Mouse (Mus musculus): ENCODE measurements at regions not wholly inside any gene's neighbourhood (a gene's known extent, or its start where the extent isn't known, plus 50 kb on each side); places are given as distances from the start of the nearest gene placed in this dataset.

- no peak overlapping the region for H3K27ac ChIP-seq (ENCODE audit: control insufficient read depth, low read depth, low read length)
- H3K4me3 ChIP-seq (ENCODE audit: control insufficient read depth in 1 of 2, insufficient read depth in 1 of 2, low read depth in 2 of 2, low read length in 2 of 2): no peak overlapping the region
- no peak for TF ChIP-seq SMC3 (IDR thresholded peaks at IDR 0.05; ENCODE audit: low read depth, low read length)
- no peak for TF ChIP-seq MAFK (IDR thresholded peaks at IDR 0.05; ENCODE audit: borderline replicate concordance, low read depth, low read length)
- no peak for TF ChIP-seq MYB (IDR thresholded peaks at IDR 0.05; ENCODE audit: low read depth, low read length)
- TF ChIP-seq ZNF384 (IDR thresholded peaks at IDR 0.05; ENCODE audit: low read depth, low read length): no peak
- no peak for TF ChIP-seq GABPA (IDR thresholded peaks at IDR 0.05; ENCODE audit: low read depth, low read length)
- H3K36me3 ChIP-seq (ENCODE audit: control insufficient read depth in 1 of 2, insufficient read depth in 2 of 2, low read length in 2 of 2): no peaks in the 10 kb centered on the region
- H3K9ac ChIP-seq (ENCODE audit: control insufficient read depth, low read depth, low read length, poor library complexity, severe bottlenecking): no peak overlapping the region
- H3K9me3 ChIP-seq (replicated peaks; ENCODE audit: insufficient read depth, low read length): no peaks in the 10 kb centered on the region
- no peaks in the 10 kb centered on the region for H3K4me1 ChIP-seq (ENCODE audit: control insufficient read depth in 1 of 2, insufficient read depth in 2 of 2, low read length in 2 of 2)
- no peaks in the 10 kb centered on the region for H3K27me3 ChIP-seq (ENCODE audit: control insufficient read depth in 1 of 2, insufficient read depth in 2 of 2, low read length in 2 of 2)
- H3K79me2 ChIP-seq (ENCODE audit: control insufficient read depth, insufficient read depth, low read length, poor library complexity): no peaks in the 10 kb centered on the region
- no peak for DNase-seq (ENCODE audit: low read depth, low spot score)
Measured at GRCm38 (mm10) chr3:45981851-45982250, 466.2 kb downstream of the Pabpc4l start.

GRCm38 (mm10) chr3:45968655-45969054, 479.4 kb downstream of the Pabpc4l start:
- Histone ChIP-seq H3K27ac (ENCODE audit: control insufficient read depth, low read depth, low read length) (no peak overlapping the region), H3K9ac (ENCODE audit: control insufficient read depth, low read depth, low read length, poor library complexity, severe bottlenecking) (no peak overlapping the region), H3K79me2 (ENCODE audit: control insufficient read depth, insufficient read depth, low read length, poor library complexity) (no peaks in the 10 kb centered on the region), H3K36me3 (ENCODE audit: control insufficient read depth in 1 of 2, insufficient read depth in 2 of 2, low read length in 2 of 2) (no peaks in the 10 kb centered on the region), H3K4me3 (ENCODE audit: control insufficient read depth in 1 of 2, insufficient read depth in 1 of 2, low read depth in 2 of 2, low read length in 2 of 2) (no peak overlapping the region), H3K27me3 (ENCODE audit: control insufficient read depth in 1 of 2, insufficient read depth in 2 of 2, low read length in 2 of 2) (no peaks in the 10 kb centered on the region), H3K4me1 (ENCODE audit: control insufficient read depth in 1 of 2, insufficient read depth in 2 of 2, low read length in 2 of 2) (no peaks in the 10 kb centered on the region), H3K9me3 (replicated peaks; ENCODE audit: insufficient read depth, low read length) (no peaks in the 10 kb centered on the region)
- TF ChIP-seq EP300 (IDR thresholded peaks at IDR 0.05; ENCODE audit: low read depth in 1 of 2, low read length in 2 of 2) (no peak), HCFC1 (IDR thresholded peaks at IDR 0.05; ENCODE audit: low read depth, low read length) (no peak), ETS1 (IDR thresholded peaks at IDR 0.05; ENCODE audit: low read depth, low read length) (no peak), NELFE (IDR thresholded peaks at IDR 0.05; ENCODE audit: low read depth, low read length) (no peak), SIN3A (IDR thresholded peaks at IDR 0.05; ENCODE audit: low read length) (no peak), CTCF (IDR thresholded peaks at IDR 0.05 in 2 of 3, conservative IDR thresholded peaks at IDR 0.05 in 1 of 3; ENCODE audit: control insufficient read depth in 1 of 3, insufficient read depth in 1 of 3, low read depth in 2 of 3, low read length in 3 of 3, poor library complexity in 1 of 3, severe bottlenecking in 1 of 3) (no peak), MXI1 (IDR thresholded peaks at IDR 0.05; ENCODE audit: low read depth, low read length) (no peak), POLR2A (IDR thresholded peaks at IDR 0.05; ENCODE audit: control insufficient read depth in 1 of 2, insufficient read depth in 1 of 2, low read depth in 1 of 2, low read length in 2 of 2, poor library complexity in 1 of 2) (no peak), POLR2AphosphoS5 (IDR thresholded peaks at IDR 0.05; ENCODE audit: borderline replicate concordance, low read depth, low read length) (no peak), ELF1 (IDR thresholded peaks at IDR 0.05; ENCODE audit: low read depth, low read length) (no peak), TAL1 (IDR thresholded peaks at IDR 0.05; ENCODE audit: low read length) (no peak), ZMIZ1 (IDR thresholded peaks at IDR 0.05; ENCODE audit: low read depth, low read length) (no peak), USF2 (IDR thresholded peaks at IDR 0.05; ENCODE audit: borderline replicate concordance in 1 of 2, insufficient read depth in 1 of 2, low read depth in 1 of 2, low read length in 2 of 2) (no peak), CHD2 (IDR thresholded peaks at IDR 0.05; ENCODE audit: low read length) (no peak), ZNF384 (IDR thresholded peaks at IDR 0.05; ENCODE audit: low read depth, low read length) (no peak), RCOR1 (IDR thresholded peaks at IDR 0.05; ENCODE audit: low read depth, low read length) (no peak), GATA1 (IDR thresholded peaks at IDR 0.05; ENCODE audit: low read depth, low read length) (no peak)
- no peak for DNase-seq (ENCODE audit: low read depth, low spot score)

Data from MEL (cell line).